Mouse (Mus musculus) CH12.LX (cell line): ENCODE measurements around the gene Myh9.

Experiments
- CTCF ChIP-seq, 2 experiments: IDR thresholded peaks in 1 of 2; conservative IDR thresholded peaks in 1 of 2; 2 replicates each; pipeline ENCODE4 v1.5.1; 2011 to 2012; ENCODE audit warnings: low read depth in 2 of 2, low read length in 2 of 2, improper control_type of control experiment in 1 of 2, inconsistent platforms in 1 of 2, mild to moderate bottlenecking in 1 of 2, moderate library complexity in 1 of 2
- E2F4 ChIP-seq: IDR thresholded peaks from 2 replicates; pipeline ENCODE4 v1.6.1; 2011; ENCODE audit warnings: low read depth, low read length, improper control_type of control experiment; ENCODE audit not compliant: insufficient replicate concordance
- EP300 ChIP-seq: IDR thresholded peaks from 2 replicates; pipeline ENCODE4 v1.6.1; 2011; ENCODE audit warnings: low read length, improper control_type of control experiment
- GABPA ChIP-seq: IDR thresholded peaks from 2 replicates; pipeline ENCODE4 v1.6.1; 2012; ENCODE audit warnings: low read depth, low read length, improper control_type of control experiment, inconsistent platforms; ENCODE audit not compliant: insufficient replicate concordance
- HCFC1 ChIP-seq: IDR thresholded peaks from 2 replicates; pipeline ENCODE4 v1.6.1; 2012; ENCODE audit warnings: low read depth, mild to moderate bottlenecking, inconsistent platforms, low read length, improper control_type of control experiment
- JUND ChIP-seq: conservative IDR thresholded peaks from 2 replicates; pipeline ENCODE4 v1.6.1; 2011; ENCODE audit warnings: low read depth, low read length, improper control_type of control experiment
- MYC ChIP-seq: IDR thresholded peaks from 2 replicates; pipeline ENCODE4 v1.6.1; 2011; ENCODE audit warnings: low read depth, mild to moderate bottlenecking, improper control_type of control experiment, low read length
- POLR2A ChIP-seq: IDR thresholded peaks from 2 replicates; pipeline ENCODE4 v1.6.1; 2011; ENCODE audit warnings: low read depth, mild to moderate bottlenecking, improper control_type of control experiment, low read length
- POLR2AphosphoS2 ChIP-seq: IDR thresholded peaks from 2 replicates; pipeline ENCODE4 v1.6.1; 2011; ENCODE audit warnings: low read depth, low read length, improper control_type of control experiment
- RCOR1 ChIP-seq: conservative IDR thresholded peaks from 2 replicates; pipeline ENCODE4 v1.6.1; 2012; ENCODE audit warnings: low read depth, mild to moderate bottlenecking, inconsistent platforms, low read length, improper control_type of control experiment
- USF1 ChIP-seq: IDR thresholded peaks from 2 replicates; pipeline ENCODE4 v1.6.1; 2014; ENCODE audit warnings: low read depth, mild to moderate bottlenecking, inconsistent platforms, low read length, improper control_type of control experiment
- USF2 ChIP-seq: conservative IDR thresholded peaks from 2 replicates; pipeline ENCODE4 v1.6.1; 2011; ENCODE audit warnings: low read depth, low read length, improper control_type of control experiment
- ZC3H11A ChIP-seq: IDR thresholded peaks from 2 replicates; pipeline ENCODE4 v1.6.1; 2012; ENCODE audit warnings: low read depth, mild to moderate bottlenecking, inconsistent platforms, low read length, improper control_type of control experiment
- ZNF384 ChIP-seq: IDR thresholded peaks from 2 replicates; pipeline ENCODE4 v1.6.1; 2012; ENCODE audit warnings: low read depth, low read length, improper control_type of control experiment, inconsistent platforms

- TF ChIP-seq ZNF384 (no peak), CTCF (conservative IDR thresholded peaks at IDR 0.05 in 1 of 2, IDR thresholded peaks at IDR 0.05 in 1 of 2; ENCODE audit: low read depth in 2 of 2, low read length in 2 of 2) (no peak), E2F4 (no peak), EP300 (no peak), USF2 (no peak), USF1 (no peak), ZC3H11A (no peak), POLR2A (no peak), RCOR1 (no peak), POLR2AphosphoS2 (no peak), GABPA (no peak), HCFC1 (no peak), JUND (no peak), MYC (no peak)
Observed at GRCm38 (mm10) chr15:77813639-77814375, 28.2 kb downstream of the Myh9 start.
